Mouse (Mus musculus) gonadal fat pad, adult 2 months (tissue): ENCODE measurements around the gene Gm49384. TPM values are rescaled to one million over a fixed set of nuclear protein-coding genes. Genes with fewer than 3 reads are reported as not detected.

Experiments
- DNase-seq: peaks from one replicate; pipeline ENCODE4 v3.0.0-alpha.2; 2012; ENCODE audit warnings: low read depth
- polyA plus RNA-seq: library from polyadenylated mRNA; depleted of rRNA; stranded (reverse); fragments of >200 nt; gene quantifications from 2 replicates; pipeline ENCODE4 v1.2.3, GENCODE M21; 2012

Gm49384 gene
- polyA plus RNA-seq, 1 experiment, result not detected

GRCm38 (mm10) chr12:69207396-69207795 is 3.3 kb upstream of the Gm49384 start:
- no peak for DNase-seq

GRCm38 (mm10) chr12:69198985-69199384 is 5.1 kb downstream of the Gm49384 start:
- no peak for DNase-seq

GRCm38 (mm10) chr12:69198164-69198535 is 5.9 kb downstream of the Gm49384 start, which contains the start of gene Dnaaf2:
Gene Dnaaf2 (minus strand): TSS chr12:69198429.
- DNase-seq, result no peak

- DNase-seq, result no peak
Measured at GRCm38 (mm10) chr12:69197378-69198163, 6.5 kb downstream of the Gm49384 start.

GRCm38 (mm10) chr12:69196444-69197377 is 7.4 kb downstream of the Gm49384 start, which contains the start of gene Gm49383:
Gene Gm49383 (minus strand): TSS chr12:69197104.
- no peak for DNase-seq

GRCm38 (mm10) chr12:69192637-69193036 is 11.4 kb downstream of the Gm49384 start:
- no peak for DNase-seq

- DNase-seq, result no peak
Measured at GRCm38 (mm10) chr12:69191396-69191795, 12.7 kb downstream of the Gm49384 start.

- DNase-seq, result no peak
Measured at GRCm38 (mm10) chr12:69190522-69190921, 13.5 kb downstream of the Gm49384 start.

- no peak for DNase-seq
Measured at GRCm38 (mm10) chr12:69190074-69190473, 14.0 kb downstream of the Gm49384 start.

- DNase-seq, result no peak
Measured at GRCm38 (mm10) chr12:69186811-69187471, 17.1 kb downstream of the Gm49384 start.

GRCm38 (mm10) chr12:69185371-69185770 is 18.7 kb downstream of the Gm49384 start:
- DNase-seq, result no peak

GRCm38 (mm10) chr12:69184342-69185295 is 19.4 kb downstream of the Gm49384 start:
- no peak for DNase-seq

GRCm38 (mm10) chr12:69183583-69184308 is 20.3 kb downstream of the Gm49384 start, which contains the start of the genes Rpl36al and Mgat2:
Gene Rpl36al (minus strand): TSS chr12:69184083.
Gene Mgat2 (plus strand): TSS chr12:69184157.
- DNase-seq, result peak; percentile 71

GRCm38 (mm10) chr12:69181800-69182199 is 22.3 kb downstream of the Gm49384 start:
- DNase-seq, result no peak

GRCm38 (mm10) chr12:69179371-69179770 is 24.7 kb downstream of the Gm49384 start:
- DNase-seq, result no peak

GRCm38 (mm10) chr12:69177526-69177925 is 26.5 kb downstream of the Gm49384 start:
- no peak for DNase-seq

GRCm38 (mm10) chr12:69175975-69176374 is 28.1 kb downstream of the Gm49384 start:
- DNase-seq, result no peak

- no peak for DNase-seq
Measured at GRCm38 (mm10) chr12:69171307-69171706, 32.8 kb downstream of the Gm49384 start.

GRCm38 (mm10) chr12:69168461-69169106 is 35.5 kb downstream of the Gm49384 start, which contains the start of gene Lrr1:
Gene Lrr1 (plus strand): TSS chr12:69168814.
- no peak for DNase-seq
